Mouse (Mus musculus) gastrocnemius, postnatal 14 days (tissue): ENCODE measurements around the gene Astn2. TPM values are rescaled to one million over a fixed set of nuclear protein-coding genes. Genes with fewer than 3 reads are reported as not detected.

ENCODE experiments used
- DNase-seq: peaks from one replicate; pipeline ENCODE4 v3.0.0; 2021; ENCODE audit warnings: mixed read lengths
- intact Hi-C: fragments of 180-260 bp; cut with DNase I; formaldehyde crosslinking; loops from one replicate; pipeline ENCODE4 v1.15.1; 2025; ENCODE audit warnings: low total_unique reads
- total RNA-seq, 2 experiments: library from RNA; stranded (reverse); gene quantifications; 2 replicates each; pipeline ENCODE4 v1.2.3; 2021

Astn2 gene
- total RNA-seq, 2 experiments from 2014 or later, result 0.78 to 1.6 TPM

- intact Hi-C loops, result no loop called here
Measured at GRCm38 (mm10) chr4:65801204-65801603, 603.2 kb downstream of the Astn2 start.

GRCm38 (mm10) chr4:65791051-65791450 is 613.4 kb downstream of the Astn2 start:
- intact Hi-C loops, result loop anchor here (10.0 kb wide), 1 partner anchor 136 kb away; no protein-coding TSS in a partner anchor
- no peak for DNase-seq

More at GRCm38 (mm10) chr4:65801204-65801603, 603.2 kb downstream of the Astn2 start:
- no peak for DNase-seq

GRCm38 (mm10) chr4:65773368-65774010 is 630.9 kb downstream of the Astn2 start:
- no peak for DNase-seq
- intact Hi-C loops, result no loop called here

GRCm38 (mm10) chr4:65770952-65771351 is 633.5 kb downstream of the Astn2 start:
- DNase-seq, result no peak
- intact Hi-C loops, result no loop called here

GRCm38 (mm10) chr4:65767919-65768318 is 636.5 kb downstream of the Astn2 start:
- intact Hi-C loops, result no loop called here
- DNase-seq, result no peak

- DNase-seq, result no peak
- intact Hi-C loops, result no loop called here
Measured at GRCm38 (mm10) chr4:65767431-65767830, 637.0 kb downstream of the Astn2 start.

GRCm38 (mm10) chr4:65765312-65765711 is 639.1 kb downstream of the Astn2 start:
- intact Hi-C loops, result no loop called here
- DNase-seq, result no peak

GRCm38 (mm10) chr4:65764275-65764674 is 640.1 kb downstream of the Astn2 start:
- intact Hi-C loops, result no loop called here
- no peak for DNase-seq

GRCm38 (mm10) chr4:65763823-65764222 is 640.6 kb downstream of the Astn2 start:
- intact Hi-C loops, result no loop called here
- no peak for DNase-seq

GRCm38 (mm10) chr4:65762116-65762515 is 642.3 kb downstream of the Astn2 start:
- no peak for DNase-seq
- intact Hi-C loops, result no loop called here

GRCm38 (mm10) chr4:65761658-65762057 is 642.8 kb downstream of the Astn2 start:
- intact Hi-C loops, result no loop called here
- no peak for DNase-seq

GRCm38 (mm10) chr4:65758875-65759201 is 645.6 kb downstream of the Astn2 start:
- intact Hi-C loops, result no loop called here
- DNase-seq, result no peak

GRCm38 (mm10) chr4:65758174-65758874 is 646.1 kb downstream of the Astn2 start:
- intact Hi-C loops, result no loop called here
- no peak for DNase-seq

- intact Hi-C loops, result no loop called here
- DNase-seq, result no peak
Measured at GRCm38 (mm10) chr4:65752941-65753340, 651.5 kb downstream of the Astn2 start.

GRCm38 (mm10) chr4:65744788-65745187 is 659.6 kb downstream of the Astn2 start:
- intact Hi-C loops, result no loop called here

GRCm38 (mm10) chr4:65744088-65744610 is 660.3 kb downstream of the Astn2 start:
- no peak for DNase-seq

More at GRCm38 (mm10) chr4:65744788-65745187, 659.6 kb downstream of the Astn2 start:
- no peak for DNase-seq

GRCm38 (mm10) chr4:65743160-65743691 is 661.2 kb downstream of the Astn2 start:
- DNase-seq, result no peak
- intact Hi-C loops, result no loop called here

More at GRCm38 (mm10) chr4:65744088-65744610, 660.3 kb downstream of the Astn2 start:
- intact Hi-C loops, result no loop called here

GRCm38 (mm10) chr4:65724414-65724813 is 680.0 kb downstream of the Astn2 start:
- intact Hi-C loops, result no loop called here
- DNase-seq, result no peak

- intact Hi-C loops, result no loop called here
- DNase-seq, result no peak
Measured at GRCm38 (mm10) chr4:65719610-65720009, 684.8 kb downstream of the Astn2 start.

- no peak for DNase-seq
- intact Hi-C loops, result no loop called here
Measured at GRCm38 (mm10) chr4:65717899-65718298, 686.5 kb downstream of the Astn2 start.

- DNase-seq, result no peak
- intact Hi-C loops, result no loop called here
Measured at GRCm38 (mm10) chr4:65716086-65716485, 688.3 kb downstream of the Astn2 start.
